Mouse (Mus musculus) small intestine, adult 2 months (tissue): ENCODE results near the gene 1700021F07Rik.

Experiments used
- CTCF ChIP-seq: fragments of 200-500 bp; IDR thresholded peaks from 2 replicates; pipeline ENCODE4 v1.5.1; 2012; ENCODE audit warnings: low read depth, mild to moderate bottlenecking, control low read depth, inconsistent platforms, low read length, moderate library complexity, mixed read lengths; ENCODE audit not compliant: insufficient replicate concordance, insufficient read length; ENCODE audit errors: extremely low read depth
- POLR2A ChIP-seq: fragments of 200-500 bp; IDR thresholded peaks from 2 replicates; pipeline ENCODE4 v1.6.1; 2012; ENCODE audit warnings: low read depth, mild to moderate bottlenecking, control low read depth, inconsistent platforms, low read length, moderate library complexity

GRCm38 (mm10) chr2:173499612-173500011 lies 22.8 kb upstream of the 1700021F07Rik start:
- TF ChIP-seq POLR2A (no peak), CTCF (no peak)
